Mouse (Mus musculus) right cerebral cortex, postnatal 14 days (tissue): ENCODE data around the gene Eif4ebp2.
A peak's percentile ranks its signal among the peaks of the same experiment; 100 is the strongest.

Source experiments
- DNase-seq: peaks from one replicate; pipeline ENCODE4 v3.0.0; 2022

Gene Eif4ebp2

DNA sequence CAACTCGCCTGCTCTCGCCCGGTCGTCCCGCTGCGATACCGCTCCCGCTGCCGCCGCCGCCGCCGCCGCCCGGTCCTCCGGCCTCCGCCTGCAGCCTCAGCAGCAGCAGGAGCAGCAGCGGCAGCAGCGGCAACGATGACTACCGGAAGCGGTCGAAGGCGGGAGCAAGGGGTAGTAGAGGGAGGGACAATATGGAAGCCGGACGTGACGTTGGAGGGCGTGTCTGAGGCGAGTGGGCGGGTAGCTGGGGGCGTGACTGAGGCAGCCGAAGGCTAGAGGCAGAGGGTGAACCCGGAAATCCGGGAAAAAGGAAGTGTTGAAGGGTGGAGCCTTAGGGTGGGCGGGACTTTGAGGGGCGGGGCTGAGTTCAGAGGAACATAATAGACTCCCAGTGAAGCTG, at the start of gene Eif4ebp2:
Gene Eif4ebp2 (minus strand): TSS at position 17 of the 400 bp plus-strand sequence.
- DNase-seq: peak; percentile 97

DNA sequence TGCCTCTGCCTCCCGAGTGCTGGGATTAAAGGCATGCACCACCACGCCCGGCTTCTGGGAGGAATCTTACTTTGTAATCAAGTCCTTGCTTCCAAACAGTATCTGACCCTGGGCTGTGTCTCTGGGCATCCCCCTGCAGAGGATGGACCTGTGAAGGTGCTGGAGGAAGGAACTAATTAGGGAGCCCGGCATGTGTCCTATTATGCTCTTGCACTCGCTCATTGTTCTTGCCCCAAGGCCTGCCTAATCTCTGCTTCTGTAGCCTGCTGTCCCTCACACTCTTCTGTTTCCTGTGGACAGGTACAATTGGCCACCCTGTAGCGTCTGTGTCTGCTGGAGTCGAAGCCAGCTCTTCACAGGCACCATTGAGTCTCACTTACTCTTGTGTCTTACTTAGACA, 48.3 kb upstream of the Eif4ebp2 start:
- no peak for DNase-seq

GRCm38 (mm10) chr10:61499505-61500466, 47.3 kb upstream of the Eif4ebp2 start:
- no peak for DNase-seq

DNA sequence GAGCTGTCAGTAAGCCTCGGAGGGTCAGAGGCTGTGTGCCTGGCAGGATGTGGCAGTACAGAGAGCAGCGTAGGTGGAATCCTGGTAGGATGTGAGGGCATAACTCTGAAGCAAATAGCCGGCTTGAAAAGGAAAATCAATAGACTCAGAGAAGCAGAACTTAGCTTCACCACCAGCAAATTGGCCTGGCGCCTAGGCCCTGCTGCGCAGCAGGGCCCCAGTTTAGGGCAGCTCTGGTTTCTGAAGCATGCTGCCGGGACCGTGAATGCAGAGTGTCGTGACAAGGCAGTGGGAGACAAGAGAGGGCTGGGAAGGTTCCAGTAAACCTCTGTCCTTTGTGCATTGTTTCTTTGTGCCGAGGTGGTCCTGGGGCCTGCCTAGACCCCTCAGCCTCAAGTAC, 43.8 kb upstream of the Eif4ebp2 start:
- no peak for DNase-seq

DNA sequence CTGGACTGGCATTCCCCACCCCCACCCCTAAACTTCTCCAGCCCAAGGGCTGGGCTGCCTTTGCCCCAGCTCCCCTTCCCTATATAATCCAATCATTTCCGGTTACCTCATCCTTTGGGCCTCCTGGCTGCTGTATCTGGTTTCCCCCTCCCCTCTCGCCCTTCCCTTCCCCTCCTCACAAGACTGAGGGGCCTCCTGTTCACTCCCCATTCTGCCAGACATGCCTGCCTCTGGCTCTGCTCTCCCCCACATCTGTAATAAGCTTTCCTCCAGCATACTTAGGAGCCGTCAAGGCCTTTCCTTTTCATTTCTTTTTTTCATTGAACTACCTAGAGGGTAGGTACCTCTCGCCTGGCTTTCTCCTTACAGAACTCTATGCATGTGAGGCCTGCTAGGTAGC, 43.0 kb upstream of the Eif4ebp2 start:
- no peak for DNase-seq

DNA sequence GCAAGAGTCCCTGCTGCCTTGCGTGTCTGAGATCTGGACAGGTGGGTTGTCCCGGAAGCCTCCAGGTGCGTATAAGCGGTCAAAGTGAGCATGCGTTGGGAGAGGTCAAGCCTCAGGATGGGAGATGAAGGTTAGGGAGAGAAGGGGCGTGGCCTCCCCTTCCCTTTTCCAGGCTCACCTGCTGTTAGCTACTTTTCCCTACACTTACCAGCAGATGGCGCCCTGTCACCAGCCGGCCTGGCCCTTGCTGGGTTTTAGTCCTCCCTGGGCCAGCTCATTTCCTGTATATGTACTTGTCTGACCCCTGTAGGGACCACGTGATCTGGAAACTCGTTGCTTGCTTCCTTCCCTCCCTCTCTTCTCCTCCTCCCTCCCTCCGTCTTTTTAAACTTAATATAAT, 39.6 kb upstream of the Eif4ebp2 start:
- peak; percentile 84 for DNase-seq

DNA sequence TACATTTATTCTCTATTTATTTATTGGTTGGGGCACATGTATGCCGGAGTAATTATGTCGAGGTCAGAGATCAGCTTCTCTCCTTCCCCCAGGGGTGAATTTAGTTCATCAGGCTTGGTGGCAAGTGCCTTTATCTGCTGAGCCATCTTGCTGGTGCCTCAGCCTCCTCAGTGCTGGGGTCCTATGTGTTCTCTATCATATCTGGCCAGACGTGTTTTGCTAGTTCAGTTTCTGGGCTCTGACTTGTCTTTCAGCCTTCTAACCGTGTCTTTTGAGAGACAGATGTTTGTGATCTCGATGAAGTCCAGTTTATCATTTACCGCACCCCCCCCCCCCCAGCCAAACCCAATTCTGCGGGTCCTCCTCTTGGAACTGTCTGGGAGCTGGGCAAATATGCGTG, 39.1 kb upstream of the Eif4ebp2 start:
- no peak for DNase-seq

DNA sequence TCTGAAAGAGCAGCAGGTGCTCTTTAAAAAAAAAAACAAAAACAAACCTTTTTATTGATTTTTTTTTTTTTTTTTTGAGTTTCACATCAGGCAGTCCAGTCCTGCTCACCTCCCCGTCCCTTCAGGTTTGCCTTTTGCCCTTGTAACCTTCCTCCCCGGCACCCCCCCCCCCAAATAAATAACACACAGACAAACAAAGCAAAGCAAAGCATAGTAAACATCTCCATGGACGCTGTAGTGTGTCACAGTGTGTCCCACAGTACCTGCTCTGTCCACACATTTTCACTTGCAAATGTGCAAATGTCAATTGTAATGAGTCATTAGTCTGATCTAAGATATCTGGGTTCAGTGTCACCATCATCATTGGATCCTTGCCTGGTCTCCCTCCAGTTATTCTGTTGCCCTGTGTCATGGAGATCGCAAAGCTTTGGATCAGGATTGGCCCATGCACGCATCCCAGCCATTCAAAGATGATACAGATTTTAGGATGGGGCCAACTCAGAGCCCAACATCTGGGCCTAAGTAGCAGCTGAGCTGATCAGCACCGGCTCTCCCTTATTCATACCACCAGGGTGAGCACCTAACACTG, 36.2 kb upstream of the Eif4ebp2 start:
- no peak for DNase-seq

- no peak for DNase-seq
Observed at GRCm38 (mm10) chr10:61486551-61487339, 34.3 kb upstream of the Eif4ebp2 start.

DNA sequence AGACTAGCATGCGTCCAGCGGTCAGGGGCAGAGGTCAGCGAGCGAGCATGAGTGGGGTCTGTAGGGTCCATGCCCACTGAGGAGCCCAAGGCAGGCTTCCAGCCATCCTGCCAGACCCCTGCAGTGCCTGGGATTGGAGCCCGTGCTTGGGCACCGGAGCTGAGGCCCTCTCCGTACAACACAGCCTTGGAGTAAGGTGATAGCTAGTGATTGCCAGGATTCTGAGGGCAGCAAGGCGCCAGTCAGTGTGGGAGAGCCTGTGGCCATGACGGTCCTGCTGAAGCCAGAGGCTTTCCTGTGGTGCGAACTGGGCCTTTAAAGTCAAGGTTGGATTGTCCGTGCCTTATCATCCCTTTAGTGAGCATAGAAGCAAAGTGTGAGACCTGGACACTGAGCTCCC, 32.3 kb upstream of the Eif4ebp2 start:
- no peak for DNase-seq

DNA sequence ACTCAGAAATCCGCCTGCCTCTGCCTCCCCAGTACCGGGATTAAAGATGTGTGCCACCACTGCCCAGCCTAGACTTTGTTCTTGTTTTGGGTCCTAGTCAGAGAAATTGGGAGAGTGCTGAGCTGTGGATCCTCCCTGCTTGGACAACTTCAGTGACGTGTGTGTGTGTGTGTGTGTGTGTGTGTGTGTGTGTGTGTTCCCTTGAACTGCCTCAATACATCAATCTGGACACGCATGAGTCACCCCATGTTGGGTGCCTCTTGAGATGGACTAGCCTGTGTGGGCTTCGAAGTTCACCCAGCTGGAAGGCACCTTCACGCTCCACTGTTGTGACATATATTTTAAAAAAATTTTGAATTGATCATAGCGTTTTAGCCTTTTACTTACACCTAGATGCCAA, 30.3 kb upstream of the Eif4ebp2 start:
- DNase-seq: no peak

DNA sequence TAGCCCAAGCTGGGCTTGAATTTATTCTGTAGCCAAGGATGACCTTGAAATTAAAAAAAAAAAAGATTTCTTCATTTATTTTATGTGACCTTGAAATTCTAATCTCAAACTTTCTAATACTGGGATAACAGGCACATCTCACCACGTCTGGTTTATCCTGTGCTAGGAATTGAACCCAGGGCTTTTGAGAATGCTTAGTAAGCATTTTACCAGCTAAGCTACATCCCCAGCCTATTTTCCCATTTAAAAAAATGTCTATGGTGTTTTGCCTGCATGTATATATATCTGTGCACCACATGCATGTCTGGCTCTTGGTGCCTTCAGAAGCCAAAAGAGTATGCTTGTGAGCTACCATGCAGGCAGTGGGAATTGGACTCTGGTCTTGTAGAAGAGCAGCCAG, 28.0 kb upstream of the Eif4ebp2 start:
- no peak for DNase-seq

DNA sequence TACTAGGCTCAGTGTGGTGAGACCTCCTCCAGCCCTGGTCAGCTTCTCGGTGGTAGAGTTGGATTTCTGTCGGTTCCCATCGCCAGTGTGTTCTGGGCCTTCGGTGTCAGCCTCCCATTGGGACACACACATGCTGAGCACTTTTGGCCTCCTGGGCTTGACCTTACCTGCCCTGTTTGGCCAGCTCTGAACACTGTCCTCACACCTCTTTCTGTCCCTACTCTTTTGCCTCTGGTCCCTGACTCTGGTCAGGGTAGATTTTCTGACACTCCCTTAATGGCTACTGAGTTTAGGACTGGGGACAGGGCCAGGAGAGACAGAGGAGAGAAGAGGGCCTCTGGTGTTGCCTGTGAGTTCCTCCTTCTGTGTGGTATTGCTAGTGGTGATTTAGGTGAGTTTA, 27.5 kb upstream of the Eif4ebp2 start:
- no peak for DNase-seq

- no peak for DNase-seq
Observed at GRCm38 (mm10) chr10:61479461-61479860, 27.0 kb upstream of the Eif4ebp2 start.

DNA sequence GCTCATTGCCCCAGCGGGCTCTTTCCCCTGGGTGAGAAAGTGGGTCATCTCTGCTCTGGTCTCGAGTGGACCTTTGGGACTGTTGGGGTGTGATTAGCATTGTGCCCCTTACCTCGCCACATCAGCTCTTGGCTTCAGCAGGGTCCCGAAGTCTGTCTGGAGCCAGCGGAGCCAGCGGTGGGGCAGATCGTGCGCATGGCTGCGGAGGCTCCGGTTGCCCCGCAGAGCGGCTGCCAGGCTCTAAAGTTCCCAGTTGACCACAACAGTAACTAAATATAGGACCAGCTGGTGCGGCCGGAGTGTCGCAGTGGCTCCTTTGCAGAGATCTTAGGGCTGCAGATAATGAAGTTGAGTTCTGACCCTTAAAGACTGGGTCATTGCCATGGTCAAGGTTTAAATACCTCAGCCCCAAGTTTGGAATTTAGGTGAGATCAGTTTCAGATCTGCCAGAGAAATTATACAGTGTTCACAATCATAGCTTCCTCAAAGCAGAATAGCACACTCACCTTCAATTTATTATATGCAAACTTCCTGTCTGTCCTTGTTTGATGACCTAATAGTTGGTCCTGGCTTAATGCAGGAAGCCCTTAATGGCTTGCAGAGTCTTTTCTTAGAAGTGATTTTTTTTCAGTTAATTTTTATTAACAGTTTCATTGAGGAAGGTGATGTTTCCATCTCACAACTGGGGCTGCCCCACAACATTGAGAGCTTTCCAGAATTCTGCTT, 24.1 kb upstream of the Eif4ebp2 start:
- no peak for DNase-seq

GRCm38 (mm10) chr10:61475594-61476439, 23.4 kb upstream of the Eif4ebp2 start, which contains the start of gene Lrrc20:
Gene Lrrc20 (plus strand): TSS chr10:61475801.
- DNase-seq: peak; percentile 91

DNA sequence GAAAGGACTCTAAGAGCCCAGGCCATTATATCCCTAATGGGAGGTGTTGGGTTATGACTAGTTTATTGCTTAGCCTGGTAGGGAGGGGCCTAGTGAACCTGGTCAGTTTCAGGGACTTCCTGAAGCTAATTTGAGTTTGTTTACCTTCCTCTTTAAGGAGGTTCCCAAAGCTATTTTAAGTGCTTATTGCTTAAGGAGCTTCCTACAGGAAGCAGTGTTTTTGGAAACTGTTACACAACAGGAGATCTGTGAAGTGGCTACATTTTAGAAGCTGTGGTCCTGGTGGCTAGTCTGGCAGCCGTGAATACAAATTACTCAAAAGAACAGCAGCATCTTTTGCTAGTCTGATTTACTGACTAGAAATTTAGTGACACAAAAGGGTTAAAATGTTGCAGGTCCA, 21.9 kb upstream of the Eif4ebp2 start:
- DNase-seq: no peak

DNA sequence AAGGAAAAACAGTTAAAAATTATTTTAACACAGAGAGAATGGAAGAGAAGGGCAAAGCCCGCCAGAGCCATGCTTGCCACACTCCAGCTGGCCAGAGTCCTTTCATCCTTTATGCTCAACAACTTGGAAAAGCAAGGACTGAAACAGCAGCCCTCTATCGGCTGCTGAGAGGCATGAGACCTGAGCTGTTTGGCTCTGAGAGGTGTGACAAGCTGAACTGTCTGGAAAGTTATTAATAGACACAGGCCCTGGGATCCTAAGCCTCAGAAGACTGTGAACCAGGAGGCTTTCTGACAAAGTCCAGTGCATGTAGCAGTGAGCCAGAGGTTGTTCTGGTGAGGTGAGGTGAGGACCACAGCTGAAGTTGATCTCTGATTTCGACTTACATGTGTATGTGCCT, 21.2 kb upstream of the Eif4ebp2 start:
- DNase-seq: no peak

GRCm38 (mm10) chr10:61468900-61469299, 16.4 kb upstream of the Eif4ebp2 start:
- no peak for DNase-seq

GRCm38 (mm10) chr10:61466873-61467272, 14.4 kb upstream of the Eif4ebp2 start:
- DNase-seq: no peak

GRCm38 (mm10) chr10:61466242-61466641, 13.8 kb upstream of the Eif4ebp2 start:
- no peak for DNase-seq

DNA sequence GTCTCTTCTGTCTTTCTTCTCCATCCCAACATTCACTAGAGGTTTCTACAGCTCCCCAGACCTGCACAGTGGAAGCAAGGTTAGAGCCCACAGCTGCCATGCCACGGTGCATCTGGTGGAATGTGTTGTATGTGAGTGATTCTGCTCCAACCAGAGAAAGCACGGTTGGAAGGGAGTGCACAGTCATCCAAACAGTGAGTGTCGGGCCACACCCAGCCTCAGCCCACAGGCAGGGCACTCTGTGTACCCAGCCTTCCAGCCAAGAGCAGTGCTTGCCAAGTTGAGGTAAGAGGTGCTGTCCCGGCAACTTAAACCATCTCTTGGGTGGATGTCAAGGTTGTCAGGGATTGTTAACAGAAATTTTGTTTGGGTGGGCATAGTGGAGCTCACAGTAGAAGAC, 12.5 kb upstream of the Eif4ebp2 start:
- DNase-seq: no peak
